Mouse (Mus musculus) CH12.LX (cell line): Measurements from ENCODE around the gene Kif1a. TPM values are rescaled to one million over a fixed set of nuclear protein-coding genes. Genes with fewer than 3 reads are reported as not detected.

Source experiments
- DNase-seq: peaks from one replicate; pipeline ENCODE4 v3.0.0-alpha.2; 2013; ENCODE audit errors: extremely low read depth
- H3K27ac ChIP-seq: 2 replicates; pipeline ENCODE4 v1.5.1; 2012; ENCODE audit warnings: low read depth, mild to moderate bottlenecking, control low read depth, moderate library complexity; ENCODE audit not compliant: insufficient read depth
- H3K27me3 ChIP-seq: replicated peaks from 2 replicates; pipeline ENCODE3; 2012; ENCODE audit warnings: inconsistent platforms
- H3K36me3 ChIP-seq, 2 experiments: replicated peaks in 1 of 2; 2 replicates each; pipeline versions ENCODE3 to v1.6.1; 2012; ENCODE audit warnings: inconsistent platforms in 1 of 2, low read length in 1 of 2, mild to moderate bottlenecking in 1 of 2, mixed read lengths in 1 of 2, moderate library complexity in 1 of 2; ENCODE audit not compliant: control insufficient read depth in 1 of 2, insufficient read depth in 1 of 2
- H3K4me1 ChIP-seq, 2 experiments: 2 replicates each; pipeline ENCODE4 v1.6.1; 2012; ENCODE audit warnings: inconsistent platforms in 1 of 2, moderate library complexity in 1 of 2; ENCODE audit not compliant: insufficient read depth in 2 of 2, control insufficient read depth in 1 of 2
- H3K4me2 ChIP-seq: 2 replicates; pipeline ENCODE4 v1.6.1; 2012; ENCODE audit warnings: low read depth, mild to moderate bottlenecking, control low read depth; ENCODE audit not compliant: poor library complexity, insufficient read depth, severe bottlenecking
- H3K4me3 ChIP-seq, 3 experiments: fragments of 150-350 bp in 1 of 3; sonication (generic) in 1 of 3; replicated peaks in 1 of 3; 2 replicates each; pipeline versions ENCODE3 to v1.5.1; 2011 to 2012; ENCODE audit warnings: low read depth in 2 of 3, low read length in 2 of 3, mild to moderate bottlenecking in 2 of 3, moderate library complexity in 2 of 3, control low read depth in 1 of 3, improper control_type of control experiment in 1 of 3, inconsistent platforms in 1 of 3, mixed read lengths in 1 of 3; ENCODE audit not compliant: poor library complexity in 1 of 3
- H3K79me2 ChIP-seq: replicated peaks from 2 replicates; pipeline ENCODE4 v1.6.1; 2012; ENCODE audit warnings: mild to moderate bottlenecking, moderate library complexity; ENCODE audit not compliant: control insufficient read depth, poor library complexity, insufficient read depth, severe bottlenecking; ENCODE audit errors: extremely low read depth
- H3K9ac ChIP-seq: 2 replicates; pipeline ENCODE4 v1.6.1; 2012; ENCODE audit warnings: low read depth, mild to moderate bottlenecking, control low read depth, moderate library complexity; ENCODE audit not compliant: insufficient read depth
- H3K9me3 ChIP-seq: replicated peaks from 2 replicates; pipeline ENCODE3; 2012; ENCODE audit warnings: low read length, inconsistent platforms, mixed read lengths
- CTCF ChIP-seq, 2 experiments: IDR thresholded peaks in 1 of 2; conservative IDR thresholded peaks in 1 of 2; 2 replicates each; pipeline ENCODE4 v1.5.1; 2011 to 2012; ENCODE audit warnings: low read depth in 2 of 2, low read length in 2 of 2, improper control_type of control experiment in 1 of 2, inconsistent platforms in 1 of 2, mild to moderate bottlenecking in 1 of 2, moderate library complexity in 1 of 2
- ELF1 ChIP-seq: IDR thresholded peaks from 2 replicates; pipeline ENCODE4 v1.6.1; 2014; ENCODE audit warnings: low read depth, mild to moderate bottlenecking, inconsistent platforms, low read length, improper control_type of control experiment
- GABPA ChIP-seq: IDR thresholded peaks from 2 replicates; pipeline ENCODE4 v1.6.1; 2012; ENCODE audit warnings: low read depth, low read length, improper control_type of control experiment, inconsistent platforms; ENCODE audit not compliant: insufficient replicate concordance
- JUND ChIP-seq: conservative IDR thresholded peaks from 2 replicates; pipeline ENCODE4 v1.6.1; 2011; ENCODE audit warnings: low read depth, low read length, improper control_type of control experiment
- MAFK ChIP-seq: IDR thresholded peaks from 2 replicates; pipeline ENCODE4 v1.6.1; 2011; ENCODE audit warnings: low read length, improper control_type of control experiment; ENCODE audit not compliant: insufficient replicate concordance
- MAX ChIP-seq: IDR thresholded peaks from 2 replicates; pipeline ENCODE4 v1.6.1; 2011; ENCODE audit warnings: low read length, improper control_type of control experiment
- MAZ ChIP-seq: IDR thresholded peaks from 2 replicates; pipeline ENCODE4 v1.6.1; 2012; ENCODE audit warnings: low read depth, mild to moderate bottlenecking, inconsistent platforms, low read length, improper control_type of control experiment, moderate library complexity
- NELFE ChIP-seq: IDR thresholded peaks from 2 replicates; pipeline ENCODE4 v1.6.1; 2011; ENCODE audit warnings: low read depth, low read length, improper control_type of control experiment
- NRF1 ChIP-seq: IDR thresholded peaks from 2 replicates; pipeline ENCODE4 v1.6.1; 2014; ENCODE audit warnings: low read depth, mild to moderate bottlenecking, inconsistent platforms, low read length, improper control_type of control experiment, moderate library complexity
- POLR2A ChIP-seq: IDR thresholded peaks from 2 replicates; pipeline ENCODE4 v1.6.1; 2011; ENCODE audit warnings: low read depth, mild to moderate bottlenecking, improper control_type of control experiment, low read length
- RAD21 ChIP-seq: IDR thresholded peaks from 2 replicates; pipeline ENCODE4 v1.6.1; 2011; ENCODE audit warnings: low read depth, mild to moderate bottlenecking, low read length, improper control_type of control experiment, moderate library complexity
- SMC3 ChIP-seq: IDR thresholded peaks from 2 replicates; pipeline ENCODE4 v1.6.1; 2011; ENCODE audit warnings: low read depth, low read length, improper control_type of control experiment
- TCF12 ChIP-seq: IDR thresholded peaks from 2 replicates; pipeline ENCODE4 v1.6.1; 2014; ENCODE audit warnings: low read depth, mild to moderate bottlenecking, inconsistent platforms, low read length, improper control_type of control experiment
- USF1 ChIP-seq: IDR thresholded peaks from 2 replicates; pipeline ENCODE4 v1.6.1; 2014; ENCODE audit warnings: low read depth, mild to moderate bottlenecking, inconsistent platforms, low read length, improper control_type of control experiment
- ZKSCAN1 ChIP-seq: IDR thresholded peaks from 2 replicates; pipeline ENCODE4 v1.6.1; 2012; ENCODE audit warnings: low read depth, inconsistent platforms, low read length, improper control_type of control experiment, borderline replicate concordance
- dilution Hi-C: fragments of 300-500 bp; cut with MboI; formaldehyde crosslinking; loops from 2 replicates; pipeline ENCODE4 v1.14.3; 2020; ENCODE audit warnings: low sequenced_read_pairs; ENCODE audit not compliant: extremely low pct_unique_long_range_greater_than_20kb, extremely low pct_ligation_motif_present
- in situ Hi-C: fragments of 300-500 bp; cut with MboI; formaldehyde crosslinking; loops from 3 replicates; pipeline ENCODE4 v1.14.3; 2019; ENCODE audit warnings: low sequenced_read_pairs, low pct_ligation_motif_present, low pct_unique_long_range_greater_than_20kb, mixed read lengths
- polyA plus RNA-seq: library from polyadenylated mRNA; unstranded; fragments of >175 nt; gene quantifications from 2 replicates; pipeline ENCODE4 v1.2.1, GENCODE M21; 2012; ENCODE audit warnings: low read depth; ENCODE audit not compliant: insufficient read length
- total RNA-seq, 2 experiments: library from RNA; depleted of rRNA; stranded (reverse); fragments of 300-350 nt in 1 of 2; fragments of >200 nt in 1 of 2; gene quantifications; 2 replicates each; pipeline ENCODE4 v1.2.3; 2012 to 2014

Kif1a gene
- total and polyA plus RNA-seq, 3 experiments: 0.17 to 0.61 (median 0.17) TPM

GRCm38 (mm10) chr1:93079602-93080001, 22.1 kb downstream of the Kif1a start:
- peaks cover 8% of the 10 kb centered on the region for H3K27me3 ChIP-seq
- H3K9me3 ChIP-seq: no peaks in the 10 kb centered on the region
- DNase-seq: no peak
- no peaks in the 10 kb centered on the region for H3K79me2 ChIP-seq
- no peak overlapping the region for H3K4me2 ChIP-seq
- in situ Hi-C loops (loop anchor here (5.0 to 10.0 kb wide), 2 partner anchors 67 to 135 kb away; no protein-coding TSS in a partner anchor), dilution Hi-C loops (no loop called here)
- H3K27ac ChIP-seq: no peak overlapping the region
- H3K4me3 ChIP-seq: no peak overlapping the region
- no peaks in the 10 kb centered on the region for H3K36me3 ChIP-seq
- H3K9ac ChIP-seq: no peak overlapping the region
- TF ChIP-seq ZKSCAN1: no peak
- no peak for TF ChIP-seq NRF1
- TF ChIP-seq MAFK: no peak
- no peak for TF ChIP-seq USF1
- no peak for TF ChIP-seq MAZ
- peaks cover 9 to 30% of the 10 kb centered on the region in 2 experiments for H3K4me1 ChIP-seq

- peak; percentile 78 for TF ChIP-seq SMC3
- TF ChIP-seq MAX: 0 out of 2 replicates have a peak, but pooled peaks have one; percentile 23
- TF ChIP-seq CTCF (conservative IDR thresholded peaks at IDR 0.05 in 1 of 2, IDR thresholded peaks at IDR 0.05 in 1 of 2; ENCODE audit: low read depth in 2 of 2, low read length in 2 of 2): peak; percentile 41 to 95; a peak in 3 of 4 replicates
- TF ChIP-seq NELFE: peak; percentile 16; the same call in 1 of the 2 replicates
- no peak for TF ChIP-seq JUND
- no peak for TF ChIP-seq GABPA
- TF ChIP-seq MAZ: no peak
- no peak for TF ChIP-seq POLR2A
- no peak for TF ChIP-seq ELF1
- peak; percentile 92 for TF ChIP-seq RAD21
- TF ChIP-seq TCF12: 0 out of 2 replicates have a peak, but pooled peaks have one; percentile 31
- no peaks in the 10 kb centered on the region for H3K36me3 ChIP-seq
- dilution Hi-C loops (no loop called here), in situ Hi-C loops (loop anchor here (10.0 kb wide), 1 partner anchor 128 kb away; no protein-coding TSS in a partner anchor)
- no peaks in the 10 kb centered on the region for H3K79me2 ChIP-seq
- H3K4me1 ChIP-seq: peaks cover 6 to 37% of the 10 kb centered on the region in 2 experiments
- DNase-seq: peak; percentile 75
- H3K27ac ChIP-seq: no peak overlapping the region
- H3K4me3 ChIP-seq: no peak overlapping the region
- no peaks in the 10 kb centered on the region for H3K9me3 ChIP-seq
- H3K9ac ChIP-seq: no peak overlapping the region
- H3K27me3 ChIP-seq: peaks cover 12% of the 10 kb centered on the region
- H3K4me2 ChIP-seq: no peak overlapping the region
These were observed 29.4 kb downstream of the Kif1a start for GRCm38 (mm10) chr1:93072279-93072865.
